Mouse (Mus musculus) retina, adult 2 months (tissue): ENCODE results near the gene Ndufs2.

Experiments
- DNase-seq: peaks from one replicate; pipeline ENCODE4 v3.0.0-alpha.2; 2012; ENCODE audit warnings: low read depth, low spot score

Ndufs2 gene

DNA sequence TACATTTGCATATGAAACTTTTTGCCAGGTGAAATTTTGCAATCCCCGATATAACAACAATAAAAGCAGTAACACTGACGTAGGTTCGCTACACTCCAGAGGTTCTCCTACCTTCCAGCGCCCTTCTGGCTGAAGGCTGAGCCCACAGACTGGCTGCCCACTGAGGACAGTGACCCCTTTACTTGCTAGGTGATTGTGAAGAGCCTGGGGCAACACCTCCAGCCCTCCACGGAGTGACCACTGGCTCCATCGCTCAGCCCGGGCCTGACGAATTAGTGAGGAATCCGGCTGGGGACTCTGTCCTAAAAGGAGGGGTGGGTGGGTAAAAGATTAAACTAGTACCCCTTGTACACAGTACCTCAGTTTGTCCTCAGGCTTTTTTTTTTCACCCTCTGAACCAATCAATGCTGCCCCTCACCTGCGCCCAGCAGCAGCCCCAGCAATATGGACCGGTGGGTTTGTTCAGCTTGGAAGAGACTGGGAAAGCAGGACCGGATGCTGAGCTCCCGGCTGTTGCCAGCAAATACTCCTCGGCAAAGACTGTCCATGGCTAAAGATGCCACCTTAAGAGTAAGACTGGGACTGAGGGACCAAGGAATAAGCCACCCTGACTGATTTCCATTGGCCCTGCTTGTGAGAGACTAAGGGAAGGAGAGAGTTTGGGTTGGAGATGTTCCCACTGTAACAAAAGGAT is 28.0 kb upstream of the Ndufs2 start:
- no peak for DNase-seq

DNA sequence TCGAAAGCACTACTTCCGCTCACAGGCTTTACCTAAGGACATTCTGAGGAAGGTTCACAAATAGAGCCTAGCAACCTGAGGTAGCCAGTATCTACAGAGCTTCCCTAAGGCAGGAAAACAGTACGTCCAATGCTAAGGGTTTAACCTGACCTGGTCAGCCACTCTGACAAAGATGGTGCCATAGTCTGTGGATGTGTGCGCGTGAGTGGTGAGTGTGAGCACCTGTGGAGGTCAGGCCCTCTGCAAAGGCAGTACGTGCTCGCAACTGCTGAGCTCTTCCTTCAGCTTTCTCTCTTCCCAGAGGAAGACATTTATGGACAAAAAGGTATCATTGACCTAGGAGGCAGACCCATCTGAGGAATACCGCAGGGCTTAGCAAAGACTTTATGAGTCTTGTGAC is 27.2 kb upstream of the Ndufs2 start:
- DNase-seq, result no peak

DNA sequence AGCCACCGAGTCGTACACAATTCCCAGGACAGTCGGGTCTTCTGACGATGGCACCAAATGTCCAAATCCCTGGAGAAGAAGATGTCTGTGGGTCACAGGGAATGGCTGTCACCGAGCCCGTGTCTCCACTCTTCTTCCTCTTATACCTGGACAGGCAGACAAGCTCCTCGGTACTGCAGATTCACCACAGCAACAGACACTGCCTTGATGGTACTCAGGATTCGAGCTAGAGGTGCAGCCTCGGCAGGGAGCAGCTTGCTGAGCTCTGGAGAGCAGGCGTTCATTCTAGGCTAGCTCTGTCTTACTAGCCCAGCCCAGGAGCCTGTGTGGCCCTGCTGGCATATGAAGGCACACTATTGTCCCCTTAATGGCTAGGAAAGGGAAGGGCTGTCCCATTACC is 26.5 kb upstream of the Ndufs2 start:
- DNase-seq, result no peak

DNA sequence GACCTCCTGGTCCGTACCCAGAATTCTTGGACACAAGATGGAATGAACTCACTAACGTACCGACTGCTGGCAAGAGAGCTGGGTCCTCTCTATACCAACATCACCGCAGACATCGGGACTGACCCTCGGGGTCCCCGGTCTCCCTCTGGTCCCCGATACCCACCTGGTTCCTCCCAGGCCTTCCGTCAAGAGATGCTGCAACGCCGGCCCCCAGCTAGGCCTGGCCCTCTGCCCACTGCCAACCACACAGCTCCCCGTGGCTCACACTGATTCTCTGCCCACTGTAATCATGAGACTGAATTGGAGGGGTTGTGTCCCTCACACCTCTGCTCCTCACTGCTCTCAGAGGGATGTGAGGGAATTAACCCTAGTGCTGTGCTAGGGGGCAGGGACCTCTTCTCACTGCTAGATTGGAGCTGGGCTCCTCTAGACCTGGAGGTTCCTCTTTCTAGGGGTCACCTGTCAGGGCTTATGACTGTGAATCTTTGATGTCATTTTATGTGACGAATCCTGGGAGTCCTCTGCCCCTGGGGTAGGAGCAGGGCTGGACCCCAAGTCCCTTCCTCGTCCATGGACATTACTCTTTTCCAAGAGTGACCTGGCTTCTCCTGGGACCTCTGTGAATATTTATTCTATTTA is 25.0 kb upstream of the Ndufs2 start:
- DNase-seq, result no peak

DNA sequence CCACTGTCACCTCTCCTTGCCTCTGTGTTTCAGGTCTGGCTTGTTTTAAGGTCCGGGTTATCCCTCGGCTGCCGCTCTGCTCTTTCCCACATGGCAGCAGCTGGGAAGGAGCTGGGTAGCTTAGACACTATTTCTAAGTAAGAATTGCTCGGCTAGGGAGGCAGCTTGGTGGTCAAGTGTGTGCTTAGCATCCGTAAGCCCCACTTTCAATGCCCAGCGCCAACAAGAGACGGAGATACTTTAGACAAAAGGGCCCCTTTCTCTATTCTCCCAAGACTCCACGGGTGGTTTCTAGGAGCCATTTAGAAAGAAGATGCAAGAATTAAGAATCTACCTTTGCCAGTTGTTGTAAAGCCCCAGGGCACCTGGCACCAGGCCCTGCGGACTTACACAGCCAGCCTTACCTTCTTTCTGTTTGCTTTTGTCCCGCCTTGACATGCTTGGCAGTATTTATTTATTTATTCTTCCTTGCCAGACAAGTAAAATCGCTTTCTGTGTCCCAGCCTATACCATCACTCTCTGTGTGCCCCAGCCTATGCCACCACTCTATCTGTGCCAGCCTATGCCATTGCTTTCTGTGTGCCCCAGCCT is 24.1 kb upstream of the Ndufs2 start:
- DNase-seq, result no peak

DNA sequence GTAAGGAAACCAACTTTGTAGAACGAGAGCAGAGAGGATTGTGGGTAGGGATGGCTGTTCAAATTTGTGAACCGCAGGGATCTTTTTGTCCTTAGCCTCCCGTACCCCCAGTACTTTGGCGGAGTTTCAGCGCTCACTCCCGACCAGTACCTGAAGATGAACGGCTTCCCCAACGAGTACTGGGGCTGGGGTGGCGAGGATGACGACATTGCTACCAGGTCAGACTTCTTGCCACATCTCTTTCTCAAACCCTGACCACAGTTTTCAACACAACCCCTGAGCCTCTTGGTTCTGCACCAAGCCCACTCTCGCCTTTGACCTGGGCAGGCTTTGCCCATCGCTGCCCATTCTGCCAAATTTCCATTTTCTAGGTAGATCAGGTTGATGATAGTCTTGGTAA is 23.0 kb upstream of the Ndufs2 start:
- no peak for DNase-seq

DNA sequence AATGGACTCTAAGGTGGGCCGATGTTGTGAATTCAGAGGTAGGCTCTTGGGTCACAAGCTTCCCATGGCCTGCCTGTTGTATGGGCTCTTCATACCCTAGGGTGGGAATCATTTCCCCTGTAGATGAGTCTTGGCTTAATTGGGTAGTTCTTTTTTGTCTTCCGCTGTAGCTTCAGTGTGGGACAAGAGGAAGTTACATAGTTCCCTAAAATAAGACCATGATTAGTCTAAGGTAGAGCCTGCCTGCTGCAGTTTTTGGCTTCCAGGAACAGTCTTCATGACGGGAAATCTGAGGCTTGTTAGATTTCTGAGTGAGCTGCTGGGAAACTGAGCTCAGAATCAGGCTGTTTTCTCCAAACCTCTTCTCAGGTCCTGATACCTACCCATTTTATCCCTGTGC is 20.9 kb upstream of the Ndufs2 start:
- no peak for DNase-seq

DNA sequence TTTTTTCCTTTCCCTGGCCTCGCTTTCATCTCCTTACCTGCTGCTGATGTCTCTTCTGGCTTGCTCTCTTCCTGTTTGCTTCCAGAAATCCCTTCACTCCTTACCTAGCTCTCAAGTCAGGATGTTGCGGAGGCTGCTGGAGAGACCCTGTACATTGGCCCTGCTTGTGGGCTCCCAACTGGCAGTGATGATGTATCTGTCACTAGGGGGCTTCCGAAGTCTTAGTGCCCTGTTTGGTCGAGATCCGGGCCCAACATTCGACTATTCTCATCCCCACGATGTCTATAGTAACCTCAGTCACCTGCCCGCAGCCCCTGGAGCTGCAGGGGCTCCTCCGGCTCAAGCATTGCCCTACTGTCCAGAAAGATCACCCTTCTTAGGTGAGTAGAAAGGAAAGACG is 20.4 kb upstream of the Ndufs2 start:
- DNase-seq, result no peak

DNA sequence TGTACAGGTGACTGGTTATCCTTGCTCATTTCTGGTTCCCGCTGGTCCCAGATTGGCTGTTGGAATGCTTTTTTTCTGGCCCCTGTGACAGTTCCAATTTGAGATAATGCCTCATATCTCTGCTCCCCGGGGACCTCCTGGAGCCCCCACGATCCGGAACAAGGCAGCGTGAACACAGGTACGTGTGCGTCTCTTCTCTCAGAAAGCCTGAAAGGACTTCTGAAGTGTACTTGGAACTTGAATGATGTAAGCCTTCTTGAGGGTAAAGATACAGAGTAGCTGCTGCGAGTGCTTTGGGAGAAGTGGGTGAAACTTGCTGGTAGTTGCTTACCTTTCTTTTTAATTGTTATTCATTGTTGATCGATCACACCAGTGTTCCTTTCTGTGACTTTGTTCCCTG is 20.0 kb upstream of the Ndufs2 start:
- no peak for DNase-seq

DNA sequence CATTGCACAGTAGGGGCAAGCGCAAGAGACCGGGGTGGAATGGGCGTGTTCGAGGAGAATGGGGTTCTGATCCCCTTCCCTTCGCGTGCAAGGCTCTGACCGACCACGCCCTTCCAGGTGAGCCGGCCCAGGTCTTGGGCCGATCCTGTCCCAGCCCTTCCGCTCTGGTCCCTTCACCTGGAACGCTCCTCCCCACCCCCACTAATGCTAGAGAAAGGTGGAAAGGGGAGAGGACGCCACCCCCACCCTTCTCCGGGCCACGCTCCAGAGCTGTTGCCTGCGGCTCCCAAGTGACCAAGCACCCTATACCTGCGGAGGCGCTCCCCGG is 19.3 kb upstream of the Ndufs2 start:
- DNase-seq, result no peak

DNA sequence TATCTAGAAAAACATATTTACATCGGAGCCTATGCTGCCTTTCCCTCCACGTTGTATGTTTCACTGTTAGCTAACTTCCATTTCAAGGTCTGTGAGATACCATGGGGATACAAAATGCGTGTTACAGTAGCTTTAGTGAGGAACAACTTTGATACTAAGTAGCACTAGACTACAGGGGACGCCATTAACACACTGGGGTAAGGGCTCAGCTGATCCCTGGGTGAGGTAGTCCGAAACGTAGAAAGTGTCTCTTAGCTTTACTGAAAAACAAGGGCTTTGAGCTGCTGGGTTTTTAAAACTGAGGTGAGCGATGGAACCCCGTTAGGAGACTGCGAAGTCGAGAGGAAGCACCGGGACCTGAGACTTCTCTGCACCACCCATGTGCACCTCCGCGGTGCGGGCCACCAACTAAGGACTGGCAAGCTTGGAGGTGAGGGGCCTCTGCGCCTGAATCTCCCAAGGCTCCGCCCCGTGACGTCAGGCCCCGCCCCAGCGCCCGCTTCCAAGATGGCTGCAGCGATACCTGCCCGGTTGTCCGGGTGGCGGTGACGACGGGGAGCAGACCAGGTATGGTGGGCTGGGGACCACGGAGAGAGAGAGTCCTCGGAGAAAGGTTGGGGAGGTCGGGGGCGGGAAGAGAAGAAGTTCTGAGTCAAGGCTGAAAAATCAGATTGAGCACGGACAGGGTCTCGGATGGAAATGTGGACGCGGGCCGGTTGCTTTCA is 18.8 kb upstream of the Ndufs2 start, which contains the start of gene B4galt3:
B4galt3 (plus strand) TSS at position 481 of the 725 bp plus-strand sequence.
- DNase-seq, result peak; percentile 78

DNA sequence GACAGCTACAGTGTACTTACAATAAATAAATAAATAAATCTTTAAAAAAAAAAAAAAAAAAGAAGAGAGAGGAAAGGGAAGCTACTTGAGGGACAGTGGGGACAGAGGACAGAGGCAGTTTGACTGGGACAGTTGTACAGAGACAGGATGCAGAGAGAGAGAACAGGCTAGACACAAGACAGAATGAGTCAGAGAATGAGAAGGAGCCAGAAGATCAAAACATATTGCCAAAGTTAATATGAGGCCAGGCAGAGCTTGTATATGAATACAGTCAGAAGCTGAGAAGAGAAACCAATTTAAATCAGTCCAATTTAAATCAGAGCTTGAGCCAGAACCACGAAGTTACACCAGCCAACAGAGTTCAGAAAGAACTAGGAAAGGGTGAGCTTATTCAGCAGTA is 17.2 kb upstream of the Ndufs2 start:
- DNase-seq, result no peak

DNA sequence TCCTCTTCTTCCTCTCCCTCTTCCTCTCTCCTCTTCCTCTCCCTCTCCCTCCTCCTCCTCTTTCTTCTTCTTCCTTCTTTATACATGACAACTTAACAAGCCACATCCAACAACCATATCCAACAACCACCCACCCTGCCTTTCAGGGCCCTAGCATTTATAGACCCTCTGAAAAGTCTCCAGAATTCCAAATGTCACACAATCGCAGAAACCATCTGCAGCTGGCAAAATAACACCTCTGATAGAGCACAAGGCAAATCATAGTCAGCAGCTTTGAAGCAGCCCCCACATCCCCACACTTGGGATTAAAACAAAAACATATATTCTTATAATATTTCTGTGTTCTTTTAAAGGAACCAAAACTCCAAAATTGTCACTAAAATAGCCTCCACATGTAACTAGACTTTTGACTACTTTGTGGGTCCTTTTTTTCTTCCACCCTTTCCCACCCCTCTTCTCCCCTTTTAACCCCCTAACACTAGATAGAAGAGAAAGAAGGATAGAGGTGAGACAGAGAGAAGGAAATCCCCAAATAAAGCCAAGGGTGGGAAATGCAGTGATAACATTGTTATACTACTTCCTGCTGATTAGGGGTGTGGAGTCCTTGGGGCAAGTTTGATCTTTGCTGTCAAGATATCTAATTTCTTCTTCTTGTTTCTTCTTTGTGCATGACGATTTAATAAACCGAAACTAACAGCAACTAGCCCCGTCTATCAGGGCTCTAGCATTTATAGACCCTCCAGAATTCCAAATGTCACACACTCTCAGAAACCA is 15.0 kb upstream of the Ndufs2 start:
- no peak for DNase-seq

DNA sequence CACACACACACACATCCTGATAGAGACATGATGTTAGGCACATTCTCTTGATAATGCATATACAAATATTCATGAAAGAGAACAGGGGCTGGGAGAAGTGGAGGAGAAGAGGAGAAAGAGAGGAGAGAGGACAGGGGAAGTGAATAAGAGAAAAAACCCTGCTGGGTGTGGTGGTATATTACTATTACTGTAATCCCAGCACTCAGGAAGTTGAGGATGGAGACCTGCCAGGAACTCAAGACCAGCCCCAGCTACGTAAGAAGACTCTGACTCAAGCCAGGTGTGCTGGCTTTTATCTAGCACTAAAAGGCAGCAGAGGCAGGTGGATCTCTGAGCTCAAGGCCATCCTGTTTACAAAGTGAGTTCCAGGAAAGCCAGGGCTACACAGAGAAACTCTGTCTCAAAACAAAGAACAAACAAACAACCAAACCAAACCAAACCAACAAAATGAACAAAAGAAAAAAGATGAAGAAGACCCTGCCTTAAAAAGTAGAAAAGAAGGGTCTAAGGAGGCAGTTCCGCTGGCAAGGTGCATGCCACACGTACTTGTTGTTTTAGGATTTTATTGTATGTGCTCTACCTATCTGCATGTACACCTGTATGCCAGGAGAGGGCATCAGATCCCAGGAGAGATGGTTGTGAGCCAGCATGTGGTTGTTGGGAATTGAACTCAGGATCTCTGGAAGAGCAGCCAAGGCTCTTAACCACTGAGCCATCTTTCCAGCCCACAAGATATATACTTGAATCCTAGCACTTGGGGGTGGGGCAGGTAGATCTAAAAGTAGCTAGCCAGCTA is 12.7 kb upstream of the Ndufs2 start:
- no peak for DNase-seq

DNA sequence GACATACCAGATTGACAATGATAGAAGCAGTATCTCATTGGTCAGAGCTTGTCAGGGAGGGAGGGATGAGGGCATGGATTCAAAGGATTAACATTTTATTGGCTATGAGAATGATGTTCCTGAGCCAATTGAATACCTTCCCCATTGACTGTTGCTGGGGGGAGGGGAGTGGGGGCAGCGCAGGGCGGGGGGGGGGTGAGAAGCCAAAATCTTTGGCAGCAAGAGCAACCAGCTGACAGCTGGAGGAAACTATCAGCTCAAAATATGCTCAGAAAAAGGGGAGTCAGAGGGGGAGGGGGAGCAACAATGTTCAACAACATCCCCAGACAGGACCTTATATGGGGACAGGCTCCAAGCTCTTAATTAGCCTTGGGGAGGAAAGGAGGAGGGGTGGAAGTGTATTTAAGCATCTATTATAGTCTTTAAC is 12.0 kb upstream of the Ndufs2 start:
- peak; percentile 76 for DNase-seq

DNA sequence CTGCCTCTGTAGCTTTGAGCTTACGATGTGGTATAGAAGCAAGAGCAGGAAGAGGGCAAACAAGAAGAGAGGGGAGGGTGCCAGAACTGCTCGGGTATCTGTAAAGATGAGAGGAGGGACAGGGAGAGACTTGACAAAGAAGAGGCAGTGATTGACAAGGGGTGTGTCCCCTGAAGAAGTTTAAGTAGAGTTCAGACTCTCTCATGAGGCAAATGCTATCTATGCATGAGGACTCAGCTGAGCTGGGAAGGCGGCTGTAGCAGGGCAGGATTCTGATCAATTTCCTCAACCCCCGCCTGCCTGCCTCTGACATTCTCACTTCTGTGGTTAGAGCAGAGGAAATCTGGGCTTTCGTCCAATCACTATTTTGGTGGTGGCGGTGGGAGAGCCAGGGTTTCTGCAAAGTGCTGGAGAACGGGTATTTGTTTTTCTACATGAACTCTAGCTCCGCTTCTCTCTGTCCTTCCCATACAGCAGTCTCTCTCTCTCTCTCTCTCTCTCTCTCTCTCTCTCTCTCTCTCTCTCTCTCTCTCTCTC is 11.5 kb upstream of the Ndufs2 start:
- no peak for DNase-seq

DNA sequence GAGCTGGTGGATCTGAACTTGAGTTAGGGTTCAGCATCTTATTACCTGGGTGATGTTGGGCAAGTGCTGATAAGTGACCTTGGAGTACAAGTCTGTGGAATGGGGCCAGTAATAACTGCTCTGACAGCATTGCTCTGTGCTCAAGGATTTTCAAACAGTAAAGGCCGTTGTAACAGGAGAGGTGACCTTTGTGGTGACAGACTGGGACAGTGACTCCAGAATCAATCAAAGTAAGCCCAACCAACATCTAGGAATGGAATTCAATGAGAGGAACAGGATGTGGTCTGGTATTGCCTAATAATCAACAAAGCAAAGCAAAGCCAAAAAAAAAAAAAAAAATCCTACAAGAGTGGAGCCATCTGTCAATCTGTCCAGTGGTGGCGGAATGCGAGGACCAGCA is 9.1 kb upstream of the Ndufs2 start:
- DNase-seq, result no peak

DNA sequence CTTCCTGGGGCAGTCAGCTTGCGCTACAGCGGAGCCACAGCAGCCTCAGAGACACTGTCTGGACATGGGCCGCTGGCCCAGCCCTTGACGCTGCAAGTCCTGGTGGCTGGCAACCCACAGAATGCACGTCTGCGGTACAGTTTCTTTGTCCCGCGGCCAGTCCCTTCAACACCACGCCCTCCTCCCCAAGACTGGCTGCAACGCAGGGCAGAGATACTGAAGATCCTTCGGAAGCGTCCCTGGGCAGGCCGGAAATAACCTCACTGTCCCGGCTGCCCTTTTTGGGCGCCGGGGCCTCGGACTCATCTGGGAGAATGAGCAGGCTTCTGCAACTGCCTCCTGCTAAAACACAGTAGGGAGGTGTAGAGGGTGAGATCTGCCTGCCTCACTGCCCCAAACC is 7.7 kb upstream of the Ndufs2 start:
- no peak for DNase-seq

DNA sequence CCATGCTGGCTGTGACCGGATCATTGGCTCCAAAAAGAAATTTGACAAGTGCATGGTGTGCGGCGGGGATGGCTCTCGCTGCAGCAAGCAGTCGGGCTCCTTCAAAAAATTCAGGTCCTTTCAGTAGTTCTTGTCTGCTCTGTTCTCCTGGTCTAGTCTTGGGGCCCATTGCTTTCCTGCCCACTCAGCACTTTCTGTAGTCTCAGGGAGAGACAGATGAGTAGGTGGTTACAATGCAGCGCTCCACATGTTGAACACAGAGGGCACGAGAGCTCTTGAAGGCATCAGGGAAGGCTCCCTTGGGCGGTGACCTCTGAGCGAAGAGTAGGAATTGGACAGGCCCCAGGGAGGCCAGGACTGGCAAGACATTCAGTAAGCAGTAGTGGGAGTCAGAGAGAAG is 6.6 kb upstream of the Ndufs2 start:
- no peak for DNase-seq

DNA sequence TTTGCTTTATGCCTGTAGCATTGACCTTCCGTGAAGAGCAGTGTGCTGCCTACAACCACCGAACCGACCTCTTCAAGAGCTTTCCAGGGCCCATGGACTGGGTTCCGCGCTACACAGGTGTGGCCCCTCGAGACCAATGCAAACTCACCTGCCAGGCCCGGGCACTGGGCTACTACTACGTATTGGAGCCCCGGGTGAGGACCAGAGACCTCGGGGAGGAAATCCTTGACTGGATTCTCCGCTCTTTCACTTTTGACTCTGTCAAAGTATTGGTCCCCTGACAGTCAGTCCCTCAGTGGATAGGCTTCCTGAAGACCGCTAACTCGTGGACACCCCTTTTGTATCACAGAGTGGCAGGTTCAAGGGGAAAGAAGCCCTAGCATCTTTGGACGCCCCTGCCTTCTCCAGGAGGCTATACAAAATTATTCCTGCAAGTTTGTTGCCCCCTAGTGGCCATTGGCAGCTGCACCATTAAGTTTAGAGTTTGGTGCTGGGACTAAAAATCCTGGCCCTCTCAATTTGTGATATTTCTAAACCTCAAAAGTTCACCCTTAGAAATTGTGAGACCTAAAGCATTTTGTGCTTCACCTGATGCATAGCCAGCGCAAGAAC is 5.9 kb upstream of the Ndufs2 start:
- DNase-seq, result no peak
